Mouse (Mus musculus) ES-CJ7 (cell line): ENCODE measurements around the gene Taf5l.

Experiments used
- DNase-seq: peaks from one replicate; pipeline ENCODE4 v3.0.0; 2011; ENCODE audit warnings: low read depth, low spot score

The Taf5l gene

GRCm38 (mm10) chr8:124014299-124014698 is 6.9 kb downstream of the Taf5l start:
- peak; percentile 47 for DNase-seq

- peak; percentile 85 for DNase-seq
Measured at GRCm38 (mm10) chr8:124011989-124012586, 9.1 kb downstream of the Taf5l start.

- peak; percentile 64 for DNase-seq
Measured at GRCm38 (mm10) chr8:124011580-124011979, 9.6 kb downstream of the Taf5l start.

- no peak for DNase-seq
Measured at GRCm38 (mm10) chr8:124007829-124008228, 13.4 kb downstream of the Taf5l start.

- no peak for DNase-seq
Measured at GRCm38 (mm10) chr8:124002546-124003108, 18.6 kb downstream of the Taf5l start.

GRCm38 (mm10) chr8:123999568-123999967 is 21.6 kb downstream of the Taf5l start:
- DNase-seq = no peak

GRCm38 (mm10) chr8:123993997-123994396 is 27.2 kb downstream of the Taf5l start:
- DNase-seq = peak; percentile 39

GRCm38 (mm10) chr8:123993597-123993996 is 27.6 kb downstream of the Taf5l start:
- no peak for DNase-seq

GRCm38 (mm10) chr8:123992587-123992986 is 28.6 kb downstream of the Taf5l start:
- no peak for DNase-seq

- DNase-seq = no peak
Measured at GRCm38 (mm10) chr8:123990277-123991049, 30.7 kb downstream of the Taf5l start.

- no peak for DNase-seq
Measured at GRCm38 (mm10) chr8:123989128-123989527, 32.1 kb downstream of the Taf5l start.

- no peak for DNase-seq
Measured at GRCm38 (mm10) chr8:123988605-123989038, 32.6 kb downstream of the Taf5l start.

GRCm38 (mm10) chr8:123982826-123983400 is 38.3 kb downstream of the Taf5l start, which contains the start of gene Abcb10:
Gene Abcb10, minus strand, starts transcription at chr8:123983122.
- peak; percentile 95 for DNase-seq

- no peak for DNase-seq
Measured at GRCm38 (mm10) chr8:123982291-123982793, 38.9 kb downstream of the Taf5l start.

- no peak for DNase-seq
Measured at GRCm38 (mm10) chr8:123981674-123982073, 39.5 kb downstream of the Taf5l start.

- no peak for DNase-seq
Measured at GRCm38 (mm10) chr8:123980239-123980638, 41.0 kb downstream of the Taf5l start.

- DNase-seq = no peak
Measured at GRCm38 (mm10) chr8:123978926-123979325, 42.3 kb downstream of the Taf5l start.

GRCm38 (mm10) chr8:123978166-123978838 is 42.9 kb downstream of the Taf5l start:
- peak; percentile 50 for DNase-seq

- no peak for DNase-seq
Measured at GRCm38 (mm10) chr8:123977499-123977898, 43.7 kb downstream of the Taf5l start.

GRCm38 (mm10) chr8:123973495-123973894 is 47.7 kb downstream of the Taf5l start:
- no peak for DNase-seq

GRCm38 (mm10) chr8:123966896-123967295 is 54.3 kb downstream of the Taf5l start:
- peak; percentile 48 for DNase-seq

- no peak for DNase-seq
Measured at GRCm38 (mm10) chr8:123961371-123961770, 59.8 kb downstream of the Taf5l start.
